Comparison of ENCODE assay signal across 9 mouse cellular contexts in the genomic region with DNA sequence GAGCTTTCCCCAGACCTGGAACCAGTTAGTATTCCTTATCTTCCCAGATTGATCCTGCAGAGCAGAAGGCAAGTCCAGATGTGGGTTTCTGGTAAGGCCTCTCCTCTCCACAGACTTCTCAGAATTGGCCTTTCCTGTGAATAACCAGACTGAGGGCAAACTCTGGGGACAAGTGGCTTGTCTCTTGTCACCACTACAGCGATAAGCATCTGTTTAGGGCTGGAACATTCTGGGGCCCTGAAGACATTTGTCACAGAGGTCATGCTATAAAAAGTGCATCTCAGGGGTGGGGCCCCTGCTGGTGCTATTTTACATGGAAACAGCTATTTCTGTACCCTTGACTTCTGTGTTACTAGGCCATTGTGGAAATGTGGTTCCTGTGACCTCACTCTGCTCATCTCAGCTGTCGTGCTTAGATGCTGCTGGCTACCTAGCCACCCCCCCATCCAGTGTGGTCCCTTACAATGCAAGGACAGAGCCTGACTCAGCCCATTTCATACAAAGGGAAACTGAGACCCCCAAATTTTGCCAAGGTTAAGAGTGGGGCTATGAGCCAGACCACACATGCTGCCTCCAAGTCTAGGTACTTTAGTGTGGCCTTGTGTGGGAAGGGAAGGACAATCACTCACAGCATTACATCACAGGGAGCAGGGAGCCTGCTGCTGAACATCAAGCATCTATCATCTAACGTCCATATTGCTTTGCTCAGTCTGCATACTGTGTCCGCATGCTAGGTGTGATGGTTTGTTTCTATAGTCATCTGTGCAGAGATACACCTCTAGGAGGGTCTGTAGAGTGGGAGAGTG.
DNase-seq lines count a peak whose midpoint lies in the region; ATAC-seq lines count a peak whose summit lies in the region.
"Had no signal": no experiment of that assay in that cellular context is flagged by ENCODE, and none has a peak within 500 bp of the region (broad histone marks: within the 10 kb centered on the region; RNA-seq: fewer than 3 reads in every experiment).

No protein-coding gene starts in this region.

- peak overlapping the region; percentile 6 for H3K4me3 ChIP-seq in erythroblast, embryonic 14.5 days (replicated peaks)

- no peaks in the 10 kb centered on the region for H3K36me3 ChIP-seq in erythroblast, embryonic 14.5 days (ENCODE audit: control insufficient read depth)

- peak; percentile 8 for DNase-seq in kidney, postnatal 10 days
- DNase-seq in kidney, postnatal 36 days = no peak
- peak; percentile 71 for DNase-seq in NIH3T3 (ENCODE audit: low read depth)
- no peak for DNase-seq in cerebellum, postnatal 14 days
- DNase-seq in gastrocnemius, postnatal 10 days = no peak
- no peak for DNase-seq in urinary bladder, postnatal 25 days (ENCODE audit: low spot score)
- DNase-seq: lung, postnatal 4 days had no signal

- ATAC-seq in megakaryocyte progenitor cell, adult 5-6 weeks (replicated peaks; ENCODE audit: poor library complexity) = peak; percentile 68

- H3K27me3 ChIP-seq in erythroblast, embryonic 14.5 days (ENCODE audit: control insufficient read depth) = no peaks in the 10 kb centered on the region

- H3K4me1 ChIP-seq in erythroblast, embryonic 14.5 days (ENCODE audit: control insufficient read depth) = peaks cover 63% of the 10 kb centered on the region

- no peaks in the 10 kb centered on the region for H3K9me3 ChIP-seq in erythroblast, embryonic 14.5 days (ENCODE audit: control insufficient read depth, low read length)

Comparison
In these comparisons a context has a peak if more than half of its experiments do, and no peak if none do; other contexts are left out.
1. DNase-seq: peak in kidney, postnatal 10 days (single experiment) and NIH3T3 (single experiment); none in kidney, postnatal 36 days (0 of 2), cerebellum, postnatal 14 days (0 of 2), gastrocnemius, postnatal 10 days (single experiment) and urinary bladder, postnatal 25 days (single experiment).